Mouse (Mus musculus) embryo, embryonic 11.5 days (tissue): Measurements from ENCODE around the gene Gm20388.

Experiments
- DNase-seq: peaks from one replicate; pipeline ENCODE4 v3.0.0-alpha.2; 2012; ENCODE audit warnings: low read depth, low spot score

Gene Gm20388

DNA sequence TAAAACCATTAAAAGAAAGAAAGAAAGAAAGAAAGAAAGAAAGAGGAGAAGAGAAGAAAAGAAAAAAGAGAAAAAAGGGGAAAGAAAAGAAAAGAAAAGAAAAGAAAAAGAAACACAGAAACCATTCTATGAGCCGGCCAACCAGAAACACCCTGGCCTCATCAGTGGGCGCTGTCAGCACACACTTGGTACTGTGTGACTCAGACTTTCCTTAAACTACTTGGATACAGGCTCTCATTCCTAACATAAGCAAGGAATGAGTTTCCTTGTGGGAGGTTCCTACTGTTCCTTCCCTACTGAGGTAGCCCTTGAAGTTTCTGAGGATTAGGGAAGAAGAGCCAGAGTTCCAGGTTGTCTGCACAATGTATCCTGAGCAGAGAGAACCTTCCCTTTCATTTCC lies 3420.7 kb downstream of the Gm20388 start:
- no peak for DNase-seq

DNA sequence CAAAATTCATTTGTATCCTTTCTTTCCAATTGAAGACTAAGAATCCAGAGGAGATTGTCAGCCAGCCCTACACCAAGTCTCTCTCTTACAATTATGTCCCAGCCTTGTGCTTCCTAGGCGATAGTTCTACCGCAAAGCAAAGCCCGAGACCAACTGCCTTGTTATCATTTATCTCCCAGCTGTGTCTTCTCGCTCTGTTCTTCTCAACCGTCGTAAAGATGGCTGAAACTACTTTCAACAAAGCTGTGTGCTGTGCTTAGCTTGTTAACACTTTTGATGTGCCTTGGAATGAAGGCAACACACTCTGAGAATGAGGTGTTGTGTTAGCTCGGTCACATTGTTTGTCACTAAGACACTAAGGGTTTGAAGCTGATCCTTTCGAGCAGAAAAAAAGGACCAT lies 3421.2 kb downstream of the Gm20388 start:
- no peak for DNase-seq

DNA sequence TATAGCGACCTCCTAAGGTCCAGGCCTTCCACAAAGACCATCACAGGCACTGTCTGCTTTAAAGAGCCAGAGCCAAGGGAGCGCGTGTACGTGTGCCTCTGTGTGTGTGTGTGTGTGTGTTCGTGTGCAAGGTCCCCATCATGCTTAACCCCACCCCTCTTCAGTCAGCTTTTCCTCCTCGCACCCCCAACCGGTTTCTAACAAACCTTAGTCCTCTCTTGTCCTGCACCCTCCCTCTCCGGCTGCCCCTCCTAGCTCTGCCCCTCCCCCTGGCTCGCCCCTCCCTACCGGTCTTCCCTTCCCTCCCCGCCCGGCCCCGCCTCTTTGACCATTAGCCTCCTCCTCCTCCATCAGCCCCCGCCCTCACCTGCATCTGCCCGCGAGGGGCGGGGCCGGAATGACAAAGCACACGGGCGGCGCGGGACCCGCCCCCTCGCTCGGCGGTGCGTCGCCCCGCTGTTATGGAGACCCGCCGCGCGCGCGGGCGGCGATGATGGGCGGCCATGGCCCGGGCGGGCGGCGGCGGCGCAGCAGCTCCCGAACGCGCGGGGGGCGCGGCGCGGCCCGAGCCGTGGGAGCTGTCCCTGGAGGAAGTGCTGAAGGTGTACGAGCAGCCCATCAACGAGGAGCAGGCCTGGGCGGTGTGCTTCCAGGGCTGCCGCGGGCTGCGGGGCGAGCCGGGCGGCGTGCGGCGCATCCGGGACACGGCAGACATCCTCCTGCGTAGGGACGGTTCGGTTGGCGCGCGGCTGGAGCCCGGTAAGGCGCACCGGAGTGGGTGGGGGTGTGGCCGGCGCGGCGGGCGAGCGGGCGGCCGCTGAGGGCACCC lies 3421.8 kb downstream of the Gm20388 start, which contains the start of gene Spire2:
TSS of gene Spire2 (plus strand) at position 452 of the 829 bp plus-strand sequence.
- DNase-seq, result peak; percentile 81

DNA sequence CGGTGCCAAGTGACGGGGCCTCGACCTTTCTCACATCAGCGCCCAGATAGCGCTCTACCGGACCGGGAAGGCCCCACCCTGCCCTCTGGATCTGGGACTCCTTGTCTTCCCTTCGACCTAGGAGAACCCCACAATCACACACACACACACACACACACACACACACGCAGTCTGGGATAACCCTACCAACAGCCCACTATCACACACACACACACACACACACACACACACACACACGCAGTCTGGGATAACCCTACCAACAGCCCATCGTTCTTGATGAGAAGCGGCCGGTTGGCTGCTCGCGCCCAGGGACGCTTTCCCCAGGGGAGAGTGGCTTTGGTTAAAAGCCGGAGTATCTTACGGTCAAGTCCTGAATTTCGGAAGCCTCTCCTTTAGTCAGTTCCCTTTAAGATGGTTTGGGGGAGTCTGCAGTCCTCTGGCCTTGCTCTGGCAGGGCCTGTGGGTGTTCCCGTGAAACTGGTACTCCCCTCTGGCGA lies 3422.5 kb downstream of the Gm20388 start:
- no peak for DNase-seq

DNA sequence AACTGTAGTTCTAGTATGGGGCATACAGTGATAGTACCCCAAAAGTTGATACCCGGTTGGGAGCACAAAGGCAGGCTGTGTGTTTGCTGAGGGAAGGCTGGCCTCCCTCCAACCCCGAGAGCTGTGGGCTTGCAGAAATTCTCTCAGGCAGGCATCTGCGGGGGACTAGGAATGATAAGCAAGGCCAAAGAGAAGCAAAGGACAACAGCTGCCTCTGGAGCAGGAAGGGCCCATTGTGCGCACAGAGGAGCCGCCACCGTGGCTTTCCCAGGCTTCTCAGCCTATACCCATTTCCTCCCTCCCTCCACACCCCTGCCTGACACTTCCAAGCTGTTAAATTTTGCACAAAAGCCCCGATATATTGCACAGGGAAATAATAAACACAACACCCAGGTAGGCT lies 3423.2 kb downstream of the Gm20388 start:
- DNase-seq, result no peak

DNA sequence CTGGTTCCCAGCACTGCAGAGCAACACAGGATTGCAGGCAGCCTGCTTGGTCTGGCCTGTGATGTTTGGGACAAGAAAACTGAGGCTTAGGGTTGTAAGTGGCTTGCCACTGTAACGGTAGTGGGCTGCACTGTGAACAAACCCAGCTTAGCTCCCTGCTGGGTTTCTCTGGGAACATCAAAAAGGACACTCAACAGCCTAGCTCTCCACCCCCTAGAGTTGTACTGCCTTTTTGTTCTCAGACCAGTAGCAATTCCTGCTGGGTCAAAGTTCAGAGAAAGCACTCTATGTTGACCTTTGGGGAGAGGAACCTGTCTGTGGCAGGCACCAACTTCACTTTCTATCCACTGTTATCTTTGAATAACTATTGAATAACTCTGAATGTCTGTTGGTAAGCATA lies 3423.8 kb downstream of the Gm20388 start:
- DNase-seq, result no peak

DNA sequence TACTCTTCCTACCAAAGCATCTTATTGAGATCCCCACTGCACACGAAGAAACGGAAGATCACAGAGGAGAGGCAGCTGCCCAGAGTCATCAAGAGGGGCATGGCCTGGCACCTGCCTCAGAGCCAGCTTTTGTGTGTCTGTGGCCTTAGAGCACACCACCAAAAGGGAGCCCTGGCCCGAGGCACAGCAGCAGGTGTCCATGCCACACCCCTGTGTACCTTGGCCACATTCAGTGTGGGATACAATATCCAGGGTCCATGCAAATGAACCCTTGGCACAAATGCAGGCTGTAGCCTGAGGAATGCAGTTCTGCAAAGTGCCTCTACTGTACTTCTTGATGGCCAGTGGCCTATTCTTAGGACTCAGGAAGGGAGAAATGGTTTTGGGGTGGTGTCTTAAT lies 3426.8 kb downstream of the Gm20388 start:
- DNase-seq, result no peak

DNA sequence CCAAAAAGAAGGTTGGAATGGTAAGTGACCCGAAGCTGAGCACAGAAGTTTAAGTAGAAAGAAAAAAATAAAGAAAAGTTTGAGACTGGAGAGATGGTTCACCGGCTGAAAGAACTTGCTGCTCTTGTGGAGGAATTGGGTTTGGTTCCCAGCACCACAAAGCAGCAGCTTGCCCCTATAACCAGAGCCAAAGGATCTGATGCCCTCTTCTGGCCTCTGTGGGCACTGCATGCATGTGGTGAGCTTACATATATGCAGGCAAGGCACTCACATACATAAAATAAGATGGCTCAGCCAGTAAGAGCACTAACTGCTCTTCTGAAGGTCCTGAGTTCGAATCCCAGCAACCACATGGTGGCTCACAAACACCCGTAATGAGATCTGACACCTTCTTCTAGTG lies 3429.4 kb downstream of the Gm20388 start:
- no peak for DNase-seq

DNA sequence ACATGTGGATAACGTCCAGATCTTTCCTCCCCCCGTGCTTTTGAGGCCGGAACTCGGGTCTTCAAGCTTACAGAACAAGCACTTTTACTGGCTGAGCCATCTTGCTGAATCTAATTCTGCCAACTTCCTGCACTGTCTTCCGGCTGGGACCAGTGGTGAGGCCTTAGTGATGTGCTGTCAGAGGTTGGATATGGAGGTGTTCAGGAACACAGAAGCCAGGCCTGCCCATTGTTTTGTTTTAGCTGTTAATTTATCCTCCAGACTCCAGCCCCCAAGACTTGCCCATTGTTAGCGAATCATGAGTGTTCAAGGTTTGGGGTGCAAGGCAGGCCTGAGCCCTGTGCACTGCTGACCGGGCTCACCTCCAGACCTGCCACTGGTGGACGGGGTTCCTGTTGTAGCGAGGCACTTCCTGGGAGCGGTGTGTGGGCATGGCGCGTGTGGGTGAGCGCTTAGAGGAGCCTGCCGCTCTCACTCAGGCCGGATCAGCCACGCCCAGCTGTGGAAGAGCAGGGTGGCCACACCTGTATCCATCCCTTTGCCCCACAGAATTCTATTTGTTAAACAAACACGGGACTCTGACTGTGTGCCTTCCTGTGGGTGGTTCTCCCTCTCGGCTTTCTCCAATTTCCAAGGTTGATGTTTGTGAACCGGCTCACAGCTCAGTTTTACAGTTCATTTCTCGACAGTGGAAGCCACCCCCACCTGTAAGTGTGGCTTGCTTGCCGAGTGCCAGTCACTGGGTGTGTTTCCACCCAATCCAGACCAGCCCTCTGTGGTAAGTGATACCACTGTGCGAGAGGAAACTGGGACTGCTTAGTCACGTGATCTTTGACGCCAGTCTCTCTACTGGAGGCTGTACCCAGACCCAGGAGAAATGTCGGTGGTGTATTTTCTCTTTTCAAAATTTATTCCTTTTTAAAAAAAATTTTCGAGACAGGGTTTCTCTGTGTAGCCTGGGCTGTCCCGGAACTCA lies 3430.7 kb downstream of the Gm20388 start:
- no peak for DNase-seq

DNA sequence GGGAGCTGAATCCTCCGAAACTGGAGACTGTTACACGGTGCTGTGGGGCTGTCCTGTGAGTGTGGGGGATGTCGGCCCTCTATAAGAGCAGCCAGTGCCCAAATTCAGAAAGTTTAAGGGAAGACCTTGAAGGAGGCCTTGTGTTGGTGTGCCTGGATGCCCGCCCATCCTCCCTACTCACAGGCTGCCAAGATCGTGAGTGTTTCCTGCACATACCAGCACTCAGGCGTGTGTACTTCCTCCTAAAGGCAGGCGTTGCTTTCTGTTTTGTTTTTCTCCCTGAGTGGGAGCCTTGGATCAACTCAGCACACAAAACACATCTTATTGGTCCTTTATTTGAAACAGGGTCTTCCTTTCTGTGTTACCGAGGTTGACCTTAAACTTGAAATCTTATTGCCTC lies 3431.6 kb downstream of the Gm20388 start:
- DNase-seq, result no peak

DNA sequence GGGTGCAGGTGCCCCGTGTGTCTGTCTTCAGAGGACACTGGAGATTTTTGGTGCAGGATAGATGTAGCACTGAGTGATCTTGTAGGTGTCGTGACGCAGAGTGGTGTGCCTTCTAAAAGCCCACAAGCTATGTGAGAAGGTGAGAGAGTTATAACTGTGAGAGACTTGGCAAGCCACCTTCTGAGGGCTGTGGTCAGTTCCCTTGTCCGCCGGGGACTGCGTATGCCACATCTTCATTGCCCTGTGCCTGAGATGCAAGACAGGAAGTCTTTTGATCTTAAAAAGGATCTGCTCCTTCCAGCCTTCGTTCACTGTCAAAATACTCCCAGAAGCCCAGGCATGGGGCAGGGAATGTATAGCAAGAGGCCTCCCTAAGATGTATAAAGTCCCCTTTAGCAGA lies 3432.3 kb downstream of the Gm20388 start:
- DNase-seq, result no peak

DNA sequence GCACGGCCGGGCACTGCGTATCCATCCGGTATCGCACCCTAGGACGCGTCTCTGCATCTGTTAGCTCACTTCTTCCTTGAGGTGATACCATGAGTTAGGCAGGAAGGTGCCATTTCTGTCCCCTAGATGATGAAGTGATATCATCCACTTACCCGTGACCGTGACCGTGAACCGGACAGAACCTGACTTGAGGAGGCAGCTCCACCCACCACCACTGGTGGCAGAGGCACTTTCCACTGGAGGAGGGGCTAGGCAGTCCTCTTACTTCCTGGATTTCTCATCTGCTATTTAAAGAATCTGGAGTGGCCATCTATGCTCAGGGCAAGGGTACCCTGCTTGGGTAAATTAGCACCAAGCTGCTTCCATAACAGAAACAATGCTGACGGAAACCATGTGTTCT lies 3432.8 kb downstream of the Gm20388 start:
- no peak for DNase-seq

DNA sequence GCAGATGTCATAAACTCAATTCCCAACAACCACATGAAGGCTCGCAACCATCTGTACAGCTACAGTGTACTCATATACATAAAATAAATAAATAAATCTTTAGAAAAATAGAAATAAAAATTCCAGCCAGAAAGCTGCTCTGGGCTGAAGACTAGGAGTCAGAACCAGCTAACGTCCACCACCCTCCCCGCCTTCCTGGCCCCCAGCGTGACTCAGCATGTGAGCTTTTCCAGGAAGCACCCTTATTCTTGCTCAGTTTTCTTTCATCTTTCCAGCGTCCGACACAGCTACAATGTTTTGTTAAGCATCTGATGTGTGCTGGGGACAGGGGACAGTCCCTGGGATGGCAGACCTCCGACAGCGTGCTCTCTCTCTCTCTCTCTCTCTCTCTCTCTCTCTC lies 3434.5 kb downstream of the Gm20388 start:
- DNase-seq, result no peak

DNA sequence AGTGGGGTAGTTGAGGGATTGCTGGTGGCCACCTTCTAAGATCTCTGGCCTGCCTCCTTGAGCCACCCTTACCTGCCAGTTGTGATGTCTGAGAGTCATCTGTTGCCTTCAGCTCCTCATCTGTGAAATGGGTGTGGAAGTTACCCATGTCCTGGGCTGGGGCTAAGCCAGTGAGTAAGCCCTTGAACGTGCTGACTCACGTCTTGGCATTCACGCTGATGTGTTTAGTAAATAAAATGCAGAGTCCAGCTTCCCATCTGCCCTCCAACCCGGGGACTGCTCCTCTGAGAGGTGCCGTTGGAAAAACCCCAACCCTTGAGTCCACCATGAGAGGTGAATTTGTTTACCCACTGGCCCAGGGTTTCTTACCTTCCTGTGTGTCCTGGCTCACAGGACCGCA lies 3435.2 kb downstream of the Gm20388 start:
- DNase-seq, result no peak

DNA sequence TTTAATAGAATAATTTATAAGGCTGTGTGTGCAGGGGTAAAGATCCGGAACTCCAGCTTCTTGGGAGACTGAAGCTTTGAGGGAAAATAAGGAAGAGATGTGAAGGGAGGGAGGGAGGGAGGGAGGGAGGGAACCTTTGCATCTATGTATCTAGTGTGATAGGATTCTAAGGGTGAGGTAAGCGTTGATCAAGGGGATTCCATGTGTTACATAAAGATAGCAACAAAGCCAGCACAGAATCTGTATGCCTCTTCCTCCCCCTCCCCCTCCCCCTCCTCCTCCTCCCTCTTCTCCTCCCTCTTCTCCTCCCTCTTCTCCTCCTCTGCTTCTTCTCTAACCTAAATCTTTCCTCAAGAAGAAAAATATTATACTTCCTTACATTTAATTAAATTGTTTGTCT lies 3436.7 kb downstream of the Gm20388 start:
- DNase-seq, result no peak

DNA sequence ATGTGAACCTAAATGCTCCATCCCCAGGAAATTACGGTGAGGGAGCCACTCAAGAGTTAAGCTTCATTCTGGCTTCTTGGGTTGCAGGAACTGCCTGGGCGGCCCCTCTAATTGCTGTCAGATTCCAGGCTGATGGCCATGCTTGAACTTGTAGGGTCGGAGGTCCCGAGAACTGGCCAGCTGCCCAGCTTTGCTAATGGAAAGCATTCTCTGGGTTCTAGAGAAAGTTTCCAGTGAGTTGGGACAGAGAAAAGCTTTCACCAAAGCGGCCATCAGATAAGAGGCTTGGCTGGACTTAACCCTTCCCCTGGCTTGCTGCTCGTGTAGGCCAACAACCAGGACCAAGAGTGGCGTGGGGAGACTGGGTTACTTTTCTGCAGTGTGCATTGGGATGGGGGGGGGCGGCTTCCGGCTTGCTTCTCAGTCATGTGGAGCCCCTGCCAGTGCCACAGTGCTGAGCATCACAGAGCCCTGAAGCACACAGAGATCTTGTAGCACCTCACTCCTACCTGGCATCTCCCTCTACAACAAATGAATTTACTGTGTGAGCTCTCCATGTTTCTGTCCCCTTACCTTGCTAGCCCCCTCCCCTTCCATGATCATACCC lies 3437.7 kb downstream of the Gm20388 start:
- DNase-seq, result no peak

DNA sequence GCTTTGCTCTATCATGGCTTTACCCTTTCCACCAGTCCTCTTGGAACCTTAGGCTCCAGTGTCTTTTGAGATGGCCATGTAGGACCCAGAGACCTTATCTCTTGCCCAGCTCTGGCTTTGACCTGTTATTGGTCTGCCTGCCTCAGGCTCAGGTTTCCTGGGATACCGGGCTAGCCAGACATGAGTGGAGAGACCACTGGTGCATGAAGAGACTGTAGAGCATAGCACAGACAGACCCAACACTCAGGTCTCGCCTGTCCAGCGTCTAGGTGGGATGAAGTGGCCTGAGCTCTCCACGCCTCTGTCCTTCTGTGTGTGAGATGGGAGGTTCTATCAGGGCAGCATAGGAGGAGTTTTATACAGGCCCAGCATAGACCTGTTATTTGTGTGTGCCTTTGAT lies 3438.4 kb downstream of the Gm20388 start:
- no peak for DNase-seq

DNA sequence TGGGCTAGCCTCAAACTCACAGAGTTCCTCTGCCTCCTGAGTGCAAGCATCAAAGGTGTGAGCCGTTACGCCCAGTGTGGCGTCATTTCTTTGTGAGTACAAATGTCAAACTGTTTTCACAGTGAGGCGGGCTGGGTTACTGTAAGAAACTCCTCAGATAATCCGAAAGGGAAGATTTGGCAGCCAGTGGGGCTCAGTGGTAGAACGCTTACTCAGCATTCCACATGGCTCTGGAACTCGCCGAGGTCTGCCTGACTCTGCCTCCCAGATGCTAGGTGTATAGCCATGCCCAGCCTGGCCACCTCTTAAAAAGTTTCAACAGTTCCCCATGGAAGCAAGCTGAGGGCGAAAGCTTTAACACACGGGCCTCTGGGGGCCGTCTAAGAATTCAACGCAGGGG lies 3441.5 kb downstream of the Gm20388 start:
- DNase-seq, result no peak

DNA sequence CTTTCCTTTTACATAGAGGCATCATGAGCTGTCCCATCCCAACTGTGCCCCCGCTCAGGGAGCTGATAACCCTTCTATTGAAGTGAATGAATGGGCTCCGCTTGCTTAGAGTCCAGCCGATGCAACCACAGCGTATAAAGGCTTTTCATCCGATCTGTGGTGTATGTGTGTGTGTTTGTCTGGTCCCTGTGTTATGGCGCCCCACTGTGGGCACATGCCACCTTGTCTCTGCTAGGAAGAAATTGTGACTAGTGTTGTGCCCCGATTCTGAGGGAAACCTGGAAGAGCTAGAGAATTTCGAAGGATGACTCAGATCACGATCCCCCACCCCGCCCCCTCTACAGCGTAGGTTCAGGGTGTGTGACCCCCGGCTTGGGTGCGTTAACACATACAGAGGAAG lies 3442.1 kb downstream of the Gm20388 start:
- DNase-seq, result no peak

DNA sequence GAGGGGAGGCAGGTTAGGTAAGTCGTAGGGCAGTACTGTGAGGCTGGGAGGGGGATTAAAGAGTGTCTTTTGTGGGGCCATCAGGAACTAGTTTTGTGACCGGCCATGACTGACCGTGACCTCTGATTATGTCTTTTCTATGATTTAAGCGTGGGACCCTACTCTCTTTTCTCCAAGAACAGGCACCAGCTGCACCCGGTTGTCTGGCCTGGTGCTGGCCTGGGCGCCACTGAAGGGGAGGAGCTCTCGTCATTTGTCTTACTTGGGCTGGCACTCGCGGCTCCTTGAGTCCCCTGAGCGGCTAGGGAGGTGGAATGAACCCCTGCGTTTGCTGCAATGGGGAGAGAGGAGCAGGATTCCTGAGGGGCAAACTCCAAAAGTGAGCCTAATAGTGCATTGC lies 3442.6 kb downstream of the Gm20388 start:
- no peak for DNase-seq

DNA sequence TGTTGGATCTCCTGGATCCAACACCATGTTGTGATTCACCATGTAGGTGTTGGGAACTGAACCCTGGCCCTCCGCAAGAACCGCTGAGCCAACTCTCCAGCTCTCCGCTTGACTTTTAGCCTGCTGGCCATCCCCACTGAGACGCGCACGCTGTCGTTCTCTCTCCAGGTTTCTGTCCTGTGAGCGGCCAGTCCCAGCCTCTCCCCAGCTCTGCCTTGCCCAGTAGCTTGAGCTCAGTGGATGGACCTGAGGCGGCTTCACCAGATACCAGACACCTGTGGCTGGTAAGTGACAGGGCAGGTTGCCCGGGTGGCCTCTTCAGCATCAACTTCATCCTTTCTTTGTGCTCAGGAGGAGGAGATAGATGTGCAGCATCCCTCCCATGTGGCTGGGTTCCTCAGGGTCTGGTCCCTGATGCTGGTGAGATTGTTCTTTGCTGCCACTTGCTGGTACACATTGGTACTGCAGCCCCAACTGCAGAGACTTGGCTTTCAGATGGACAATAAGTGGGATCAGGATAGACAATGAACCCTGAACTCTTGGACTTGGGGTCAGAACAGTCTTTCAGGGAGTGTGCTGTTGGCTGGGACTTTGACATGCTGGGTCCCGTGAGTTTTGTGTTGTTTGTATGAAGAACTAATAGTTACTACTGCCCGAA lies 3450.6 kb downstream of the Gm20388 start:
- peak; percentile 68 for DNase-seq
